Mouse (Mus musculus): Measurements from ENCODE around the gene Krtap4-2.

DNA sequence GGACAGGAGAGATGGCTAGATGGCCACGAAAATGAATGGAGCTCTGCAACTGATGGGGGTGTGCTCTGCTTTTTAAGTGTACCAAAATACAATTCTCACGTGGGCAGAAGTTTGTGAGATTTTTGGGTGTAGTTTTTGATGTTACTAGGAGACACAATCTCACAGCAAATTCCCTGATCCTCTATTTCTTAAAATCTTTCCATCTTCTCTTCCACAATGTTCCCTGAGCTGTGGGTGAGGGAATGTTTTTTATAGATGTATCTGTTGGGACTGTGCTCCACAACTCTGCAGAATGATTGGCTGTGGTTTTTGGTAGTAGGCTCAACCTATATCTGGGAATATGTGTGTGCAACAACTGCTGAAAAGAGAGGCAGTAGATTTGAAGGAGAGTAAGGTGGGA lies 1.6 kb downstream of the Krtap4-2 start:
- TF ChIP-seq CTCF (IDR thresholded peaks at IDR 0.05; ENCODE audit: extremely low read depth, insufficient read depth, insufficient read length, insufficient replicate concordance) (no peak), POLR2A (IDR thresholded peaks at IDR 0.05; ENCODE audit: low read depth, low read length) (no peak)
